Mouse (Mus musculus): ENCODE measurements at regions not wholly inside any gene's neighbourhood (a gene's known extent, or its start where the extent isn't known, plus 50 kb on each side); places are given as distances from the start of the nearest gene placed in this dataset.

DNA sequence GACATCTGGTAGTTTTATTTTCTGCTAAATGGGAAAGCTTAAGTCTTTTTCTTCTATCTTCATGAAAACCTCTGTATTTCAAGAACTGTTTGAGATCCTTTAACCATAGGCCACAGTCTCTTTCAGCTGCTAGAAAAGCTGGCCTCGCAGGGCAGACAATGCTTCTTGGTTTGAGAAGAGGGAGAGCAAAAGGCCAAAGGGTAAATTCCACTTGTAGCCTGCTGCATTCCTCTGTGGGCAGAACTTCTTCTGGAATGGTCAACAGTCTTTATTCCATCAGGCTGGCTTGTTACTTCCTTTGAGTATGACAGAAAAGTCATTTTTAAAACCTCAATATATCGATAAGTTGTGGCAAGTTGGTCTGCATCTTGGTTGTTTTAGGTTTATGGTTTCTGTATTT, 440.2 kb downstream of the Nr4a2 start:
- TF ChIP-seq CTCF (IDR thresholded peaks at IDR 0.05; ENCODE audit: borderline replicate concordance, extremely low read depth, insufficient read depth, insufficient read length) (no peak), POLR2A (IDR thresholded peaks at IDR 0.05; ENCODE audit: borderline replicate concordance, extremely low read depth, insufficient read depth, insufficient read length, poor library complexity, severe bottlenecking) (no peak)
